Mouse (Mus musculus) forebrain, embryonic 10.5 days (tissue): ENCODE measurements around the gene Herpud1. TPM values are rescaled to one million over a fixed set of nuclear protein-coding genes. Genes with fewer than 3 reads are reported as not detected.

ENCODE experiments used
- DNase-seq: peaks from one replicate; pipeline ENCODE4 v3.0.0-alpha.2; 2017; ENCODE audit warnings: low spot score; ENCODE audit errors: extremely low spot score
- H3K27ac ChIP-seq: fragments of 300-500 bp; sonication (generic); 2 replicates; pipeline ENCODE4 v1.5.1; 2016; ENCODE audit warnings: mild to moderate bottlenecking
- H3K27me3 ChIP-seq: fragments of 300-500 bp; sonication (generic); 2 replicates; pipeline ENCODE4 v1.6.1; 2016; ENCODE audit warnings: mild to moderate bottlenecking; ENCODE audit not compliant: poor library complexity, severe bottlenecking
- H3K36me3 ChIP-seq: fragments of 300-500 bp; sonication (generic); replicated peaks from 2 replicates; pipeline ENCODE4 v1.6.1; 2016; ENCODE audit warnings: mild to moderate bottlenecking, moderate library complexity
- H3K4me1 ChIP-seq: fragments of 300-500 bp; sonication (generic); 2 replicates; pipeline ENCODE4 v1.6.1; 2016
- H3K4me3 ChIP-seq: fragments of 300-500 bp; sonication (generic); 2 replicates; pipeline ENCODE4 v1.5.1; 2016; ENCODE audit warnings: mild to moderate bottlenecking, moderate library complexity
- H3K9me3 ChIP-seq: fragments of 300-500 bp; sonication (generic); 2 replicates; pipeline ENCODE4 v1.6.1; 2016; ENCODE audit warnings: mild to moderate bottlenecking, moderate library complexity
- WGBS: fragments of 180-500 bp; shearing (Covaris S2); methylation state at CpG from one replicate; pipeline ENCODE4 v1.1.7; 2016; 5-methylcytosine and 5-hydroxymethylcytosine counted together
- polyA plus RNA-seq: library from polyadenylated mRNA; unstranded; fragments of >200 nt; fragmentation: Nextera tagmentation; extraction: Ambion mirVana; gene quantifications from 2 replicates; pipeline ENCODE4 v1.2.1, GENCODE M21; 2016

The Herpud1 gene
- polyA plus RNA-seq, 1 experiment from 2014 or later: 44.9 TPM

GRCm38 (mm10) chr8:94444480-94444879, 58.2 kb downstream of the Herpud1 start:
- WGBS: 80% methylated on average over 2 of the region's 2 CpGs
- Histone ChIP-seq H3K4me1 (no peaks in the 10 kb centered on the region), H3K27me3 (no peaks in the 10 kb centered on the region), H3K9me3 (no peaks in the 10 kb centered on the region), H3K4me3 (no peak overlapping the region), H3K27ac (no peak overlapping the region), H3K36me3 (no peaks in the 10 kb centered on the region)
- no peak for DNase-seq

Other genes with a start within 250 kb of the Herpud1 start
- not detected in 2 replicates for gene Mt4, start 249.2 kb upstream of the Herpud1 start, polyA plus RNA-seq
- gene Mt3, start 233.8 kb upstream of the Herpud1 start, polyA plus RNA-seq: 20.7 and 21.5 TPM in 2 replicates
- 55.1 and 68.7 TPM in 2 replicates for gene Mt2, start 213.8 kb upstream of the Herpud1 start, polyA plus RNA-seq
- 204 and 219 TPM in 2 replicates for gene Mt1, start 207.4 kb upstream of the Herpud1 start, polyA plus RNA-seq
- gene Nup93, start 171.9 kb upstream of the Herpud1 start, polyA plus RNA-seq: 155 and 164 TPM in 2 replicates
- gene Slc12a3, start 57.2 kb upstream of the Herpud1 start, polyA plus RNA-seq: not detected in 2 replicates
- 0.12 and 0.25 TPM in 2 replicates for gene Nlrc5, start 47.9 kb downstream of the Herpud1 start, polyA plus RNA-seq
- 16.2 and 16.3 TPM in 2 replicates for gene Cpne2, start 146.6 kb downstream of the Herpud1 start, polyA plus RNA-seq
- gene Rspry1, start 215.5 kb downstream of the Herpud1 start, polyA plus RNA-seq: 48.3 and 48.9 TPM in 2 replicates
- 90.1 and 90.5 TPM in 2 replicates for gene Fam192a, start 215.6 kb downstream of the Herpud1 start, polyA plus RNA-seq